Mouse (Mus musculus): ENCODE measurements around the gene Fgd2.
"Not testable (repeated sequence)": the region's sequence is repeated elsewhere in the genome, so short reads cannot be mapped to it uniquely, and the experiment has no call there.

The Fgd2 gene

DNA sequence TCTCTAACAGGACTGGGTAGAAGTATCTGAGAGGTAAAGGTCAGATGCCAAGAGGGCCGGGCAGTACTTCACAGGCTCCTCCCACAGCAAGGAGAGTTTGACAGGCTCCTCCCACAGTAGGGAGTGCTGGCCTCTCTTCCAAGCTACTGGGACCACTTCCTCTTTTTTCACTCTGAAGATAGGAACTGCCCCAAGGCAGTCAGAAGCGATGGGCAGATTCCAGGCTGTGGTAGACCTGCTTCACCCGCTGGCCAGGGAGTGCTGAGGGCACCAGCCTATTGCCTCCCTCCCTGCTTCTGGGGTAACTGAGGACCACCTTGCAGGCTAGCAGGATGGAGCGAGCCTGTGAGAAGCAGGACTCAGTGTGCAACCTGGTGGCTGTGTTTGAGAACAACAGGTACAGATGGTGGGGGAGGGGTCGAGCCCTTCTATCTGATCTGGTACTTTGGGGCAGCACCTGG is at the start of gene Fgd2:
Gene Fgd2 (plus strand): TSS at position 154 of the 461 bp plus-strand sequence.
- no peak for DNase-seq

DNA sequence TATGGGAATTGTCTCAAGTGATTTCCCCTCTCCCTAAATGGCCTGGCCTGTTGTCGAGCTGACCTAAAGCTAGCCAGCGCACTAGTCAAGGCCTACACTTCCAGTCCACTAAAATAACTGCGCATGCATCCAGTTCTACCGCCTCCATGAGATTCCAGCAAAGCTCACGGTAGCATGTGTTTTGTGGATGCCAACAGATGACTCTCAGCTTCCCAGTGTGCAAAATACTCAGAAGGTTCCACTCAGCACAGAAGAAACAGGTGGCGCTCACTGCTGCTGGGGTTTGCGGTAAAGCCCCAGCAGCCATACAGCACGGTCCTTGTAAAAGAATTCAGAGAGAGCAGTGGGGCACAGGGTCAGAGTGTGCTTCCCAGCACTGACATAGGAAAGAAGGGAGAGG is 49.1 kb upstream of the Fgd2 start:
- DNase-seq: no peak

DNA sequence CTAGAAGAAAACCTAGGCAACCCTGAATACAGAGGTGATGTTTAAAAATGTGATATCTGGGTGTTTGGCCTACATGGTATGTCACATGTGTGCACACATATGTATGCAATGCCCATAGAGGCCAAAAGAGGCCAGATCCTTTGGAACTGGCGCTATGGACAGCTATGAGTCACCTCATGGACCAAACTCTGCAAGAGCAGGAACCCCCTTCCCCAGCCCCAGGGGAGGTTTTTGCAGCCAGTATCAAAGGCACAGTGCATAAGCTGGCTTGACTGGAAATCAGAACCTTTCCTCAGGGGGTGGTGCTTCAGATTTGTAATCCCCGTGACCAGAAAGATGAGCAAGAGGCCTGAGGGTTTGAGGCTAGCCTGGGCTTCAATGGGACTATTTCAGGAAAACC is 48.6 kb upstream of the Fgd2 start:
- DNase-seq: no peak

DNA sequence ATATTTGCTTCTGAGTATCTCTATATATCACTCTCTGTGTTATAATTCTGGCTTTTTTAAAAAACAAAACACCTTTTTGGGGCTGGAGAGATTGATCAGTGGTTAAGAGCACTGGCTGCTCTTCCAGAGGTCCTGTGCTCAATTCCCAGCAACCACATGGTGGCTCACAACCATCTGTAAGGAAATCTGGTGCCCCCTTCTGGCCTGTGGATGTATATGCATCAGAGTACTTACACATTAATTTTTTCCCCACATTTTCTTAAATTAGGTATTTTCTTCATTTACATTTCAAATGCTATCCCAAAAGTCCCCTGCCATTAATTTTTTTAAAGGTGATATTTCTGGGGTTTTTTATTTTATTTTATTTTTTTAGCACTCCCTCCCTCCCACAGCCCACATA is 47.4 kb upstream of the Fgd2 start:
- no peak for DNase-seq

DNA sequence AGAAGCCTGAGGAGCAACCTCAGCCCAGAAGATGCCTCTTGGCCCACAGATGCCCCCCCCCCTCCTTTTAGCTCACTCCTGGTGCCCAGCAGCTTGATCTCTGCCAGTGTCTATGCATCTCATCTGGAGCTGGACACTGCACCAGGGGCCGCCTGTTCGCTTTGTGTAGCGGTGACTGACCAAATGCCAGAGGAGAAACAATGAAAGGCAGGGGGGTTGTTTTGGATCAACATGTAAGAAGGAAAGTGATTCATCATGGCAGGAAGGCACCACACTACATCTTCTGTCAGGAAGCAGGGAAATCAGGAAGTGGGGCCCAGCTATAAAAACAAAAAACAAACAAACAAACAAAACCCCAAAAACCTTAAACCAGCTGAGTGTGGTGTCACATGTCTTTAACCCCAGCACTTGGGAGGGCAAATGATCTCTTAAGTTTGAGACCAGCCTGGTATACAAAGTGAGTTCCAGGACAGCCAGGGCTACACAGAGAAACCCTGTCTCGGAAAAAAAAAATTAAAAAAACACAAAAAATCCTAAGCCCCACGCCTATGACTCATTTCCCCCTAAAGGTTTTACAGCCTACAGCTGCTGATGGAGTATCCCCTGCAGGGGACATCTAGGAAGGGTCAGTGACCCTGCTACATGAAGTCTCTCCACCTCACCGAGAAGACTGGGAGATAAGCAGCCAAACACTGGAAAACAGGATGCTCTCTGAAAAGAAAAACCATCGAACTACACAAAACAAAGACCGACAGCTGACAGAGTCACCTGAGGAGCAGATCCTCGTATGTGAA is 44.8 kb upstream of the Fgd2 start:
- no peak for DNase-seq

DNA sequence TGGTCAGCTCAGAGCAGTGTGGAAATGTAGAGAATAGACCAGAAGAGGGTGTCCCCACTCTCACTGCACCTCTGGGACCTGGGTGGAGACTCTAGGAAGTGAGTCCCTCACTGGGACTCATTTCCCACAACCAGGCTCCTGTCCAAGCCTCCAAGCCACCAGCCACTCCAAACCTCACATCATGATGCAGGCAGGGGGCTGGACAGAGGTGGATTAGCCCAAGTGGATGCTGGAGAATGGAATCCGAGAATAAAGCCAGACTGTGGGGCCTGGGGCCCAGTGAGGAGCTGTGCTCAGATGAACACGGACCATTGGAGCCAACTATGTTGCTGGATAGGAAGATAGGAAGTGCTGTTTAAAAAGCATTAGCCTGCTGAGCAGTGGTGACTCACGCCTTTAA is 43.8 kb upstream of the Fgd2 start:
- DNase-seq: no peak

DNA sequence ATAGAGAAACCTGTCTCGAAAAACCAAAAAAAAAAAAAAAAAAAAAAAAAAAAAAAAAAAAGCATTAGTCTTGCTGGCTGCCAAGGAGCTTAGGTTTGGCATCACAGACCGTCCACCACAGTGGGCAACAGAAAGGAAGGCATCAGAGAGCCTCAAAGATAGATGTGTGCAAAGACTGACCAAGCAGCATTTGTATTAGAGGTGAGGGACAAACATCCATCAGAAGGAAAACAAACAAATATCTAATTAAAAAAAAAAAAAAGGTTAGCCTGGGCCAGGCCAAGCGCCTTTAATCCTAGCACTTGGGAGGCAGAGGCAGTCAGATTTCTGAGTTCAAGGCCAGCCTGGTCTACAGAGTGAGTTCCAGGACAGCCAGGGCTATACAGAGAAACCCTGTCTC is 43.3 kb upstream of the Fgd2 start, which contains the start of gene Pi16:
Gene Pi16 (plus strand): TSS at position 301 of the 400 bp plus-strand sequence.
- not testable (repeated sequence) for DNase-seq

DNA sequence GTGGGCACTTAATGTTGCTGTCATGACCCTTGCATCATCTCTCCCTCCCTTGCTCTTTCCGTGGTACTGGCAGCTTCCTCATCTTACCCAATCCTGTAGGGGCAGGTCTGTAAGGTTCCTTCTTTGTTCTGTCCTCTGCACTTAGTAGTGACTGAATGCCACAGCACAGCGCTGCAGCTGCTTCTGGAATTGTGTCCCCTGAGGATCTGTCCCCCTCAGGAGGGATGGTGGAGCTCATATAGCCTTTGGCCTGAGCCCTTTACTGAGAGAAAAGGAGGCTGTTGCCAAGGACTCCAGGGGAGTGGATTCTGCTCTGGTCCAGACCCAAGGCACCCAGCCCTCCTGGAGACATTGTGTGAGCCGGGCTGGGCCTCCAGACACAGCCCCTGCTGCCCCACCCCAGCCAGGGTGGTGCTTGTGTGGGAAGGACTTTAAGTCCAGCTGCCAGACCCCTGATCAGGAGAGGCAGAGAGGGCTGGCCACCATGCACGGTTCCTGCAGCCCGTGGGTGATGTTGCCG is 41.9 kb upstream of the Fgd2 start:
- DNase-seq: no peak

DNA sequence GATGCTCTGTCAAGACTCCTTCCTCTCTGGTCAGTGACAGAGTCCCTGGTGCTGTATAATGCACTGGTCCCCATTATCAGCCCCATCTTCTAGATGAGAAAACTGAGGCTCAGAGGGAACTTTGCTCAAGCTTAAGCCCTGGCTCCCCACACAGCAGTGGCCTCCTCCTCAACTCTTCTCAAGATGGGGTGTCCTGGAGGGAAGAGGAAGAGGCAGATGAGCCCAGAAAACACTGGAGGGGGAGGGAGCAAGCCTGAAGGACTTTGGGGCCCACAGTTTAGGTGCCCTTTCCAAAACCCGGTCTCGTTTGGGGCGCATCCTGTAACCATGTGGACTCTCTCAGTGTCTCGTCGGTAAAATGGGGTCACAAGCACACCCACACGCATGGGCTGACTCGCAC is 41.2 kb upstream of the Fgd2 start:
- DNase-seq: no peak

DNA sequence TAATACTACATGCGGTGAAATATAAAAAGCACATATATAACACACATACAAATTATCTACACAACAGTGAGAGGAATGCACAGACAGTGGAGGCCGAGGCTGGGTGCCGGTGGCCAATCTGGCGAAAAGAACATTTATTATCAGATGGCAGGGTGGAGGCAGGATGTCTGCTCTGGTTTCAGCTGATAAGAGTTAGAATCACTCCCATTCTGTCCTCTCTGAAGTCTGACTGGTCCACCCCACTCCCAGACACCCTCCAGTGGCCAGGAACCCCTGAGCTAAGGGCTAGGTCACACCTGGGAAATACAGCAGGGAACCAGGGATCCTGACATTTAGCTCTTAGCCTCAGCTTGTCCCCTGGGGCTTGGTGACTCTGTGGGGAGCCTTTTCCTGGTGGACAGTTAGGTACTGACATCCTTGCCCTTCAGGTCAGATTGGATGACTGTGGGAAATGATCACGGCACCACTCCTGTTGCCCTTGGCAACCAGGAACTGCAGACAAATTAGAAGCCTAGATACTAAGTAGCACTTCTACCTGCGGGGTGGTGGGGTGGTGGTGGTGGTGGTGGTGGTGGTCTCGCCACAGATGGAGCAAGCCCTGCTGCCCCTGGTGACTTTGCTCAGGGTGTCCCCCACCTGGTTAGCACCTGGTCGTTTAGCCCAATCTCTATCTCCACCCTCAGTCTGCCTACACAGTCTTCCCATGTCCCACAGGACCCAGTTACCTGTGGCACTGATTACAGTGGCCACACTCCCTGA is 40.7 kb upstream of the Fgd2 start:
- no peak for DNase-seq

DNA sequence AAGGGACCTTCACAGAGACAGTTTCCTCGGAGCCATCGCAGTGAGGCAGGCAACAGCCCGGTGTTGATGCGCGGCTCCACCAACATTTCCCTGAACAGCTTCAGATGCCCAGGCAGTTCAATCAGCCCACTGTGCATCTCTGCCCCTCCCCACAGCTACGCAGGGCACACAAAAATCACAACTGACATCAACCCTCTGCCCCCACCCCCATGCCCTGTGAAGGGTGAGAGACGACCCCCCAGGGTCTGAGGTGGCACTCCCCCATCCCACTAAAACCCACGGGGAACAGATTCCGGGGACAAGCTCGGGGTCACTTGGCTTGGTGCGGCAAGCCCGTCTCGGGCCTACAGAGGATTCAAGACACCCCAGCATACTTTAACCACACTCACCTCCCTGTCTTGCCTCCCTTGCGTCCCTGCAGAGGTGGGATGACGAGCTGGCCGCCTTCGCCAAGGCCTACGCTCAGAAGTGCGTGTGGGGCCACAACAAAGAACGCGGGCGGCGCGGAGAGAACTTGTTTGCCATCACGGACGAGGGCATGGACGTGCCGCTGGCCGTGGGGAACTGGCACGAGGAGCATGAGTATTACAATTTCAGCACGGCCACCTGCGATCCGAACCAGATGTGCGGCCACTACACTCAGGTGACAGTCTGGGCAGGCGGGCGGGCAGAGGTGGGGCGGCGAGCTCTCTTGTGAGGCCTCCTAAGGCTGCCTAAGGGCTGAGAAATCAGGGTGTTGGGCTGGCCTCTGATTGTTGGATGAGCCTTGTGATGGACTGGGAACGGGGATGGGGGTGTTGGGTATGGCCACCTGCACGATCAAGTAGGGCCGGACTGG is 38.7 kb upstream of the Fgd2 start:
- no peak for DNase-seq

DNA sequence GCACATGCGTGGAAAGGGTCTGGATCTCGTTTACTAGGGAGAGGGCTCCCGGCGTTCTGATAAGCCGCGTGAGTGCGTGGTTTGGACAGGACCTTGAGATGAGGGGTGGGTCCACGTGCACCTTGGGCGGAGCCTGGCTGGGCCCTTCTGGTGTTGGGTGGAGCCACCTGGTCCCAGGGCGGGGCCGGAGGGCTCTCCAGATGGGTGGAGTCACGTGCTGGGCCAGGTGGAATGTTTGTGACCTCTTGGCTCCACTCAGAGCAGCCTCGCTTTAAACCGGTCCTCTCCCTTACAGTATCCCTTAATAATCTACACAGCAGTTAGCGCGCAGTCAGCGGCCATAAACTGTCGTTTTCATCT is 38.1 kb upstream of the Fgd2 start:
- DNase-seq: no peak

DNA sequence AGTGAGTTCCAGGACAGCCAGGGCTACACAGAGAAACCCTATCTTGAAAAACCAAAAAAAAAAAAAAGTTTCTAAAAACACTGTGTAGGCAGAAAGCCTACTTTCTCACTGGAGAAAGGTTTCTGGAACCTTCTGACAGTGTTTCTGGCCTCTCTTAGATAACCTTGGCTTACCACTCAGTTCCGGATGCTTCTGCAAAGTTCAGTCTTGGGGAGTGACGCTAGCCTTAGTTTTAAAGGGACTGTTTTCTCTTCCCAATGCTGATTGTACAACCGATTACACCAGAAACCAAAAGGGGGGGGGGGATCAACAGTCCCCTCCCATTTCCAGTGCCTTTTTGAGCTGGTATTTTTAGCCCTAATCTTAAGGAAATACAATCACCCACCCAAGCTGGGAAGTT is 37.1 kb upstream of the Fgd2 start:
- DNase-seq: no peak

DNA sequence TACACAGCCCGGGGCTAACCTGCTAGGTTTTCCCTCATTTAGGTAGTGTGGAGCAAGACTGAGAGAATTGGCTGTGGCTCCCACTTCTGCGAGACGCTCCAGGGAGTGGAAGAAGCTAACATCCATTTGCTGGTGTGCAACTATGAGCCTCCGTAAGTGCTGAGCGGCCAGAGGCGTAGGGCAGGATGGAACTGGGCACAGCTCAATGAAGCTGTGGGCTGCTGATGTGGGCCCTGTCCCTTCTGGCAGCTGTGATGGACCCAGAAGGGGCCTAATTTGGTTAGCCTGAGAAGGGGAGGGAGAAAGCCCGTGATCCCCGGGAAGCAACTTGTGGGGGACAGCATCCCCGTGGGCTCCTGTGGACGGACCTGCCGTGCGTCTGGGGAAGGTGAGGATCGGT is 34.9 kb upstream of the Fgd2 start:
- no peak for DNase-seq

DNA sequence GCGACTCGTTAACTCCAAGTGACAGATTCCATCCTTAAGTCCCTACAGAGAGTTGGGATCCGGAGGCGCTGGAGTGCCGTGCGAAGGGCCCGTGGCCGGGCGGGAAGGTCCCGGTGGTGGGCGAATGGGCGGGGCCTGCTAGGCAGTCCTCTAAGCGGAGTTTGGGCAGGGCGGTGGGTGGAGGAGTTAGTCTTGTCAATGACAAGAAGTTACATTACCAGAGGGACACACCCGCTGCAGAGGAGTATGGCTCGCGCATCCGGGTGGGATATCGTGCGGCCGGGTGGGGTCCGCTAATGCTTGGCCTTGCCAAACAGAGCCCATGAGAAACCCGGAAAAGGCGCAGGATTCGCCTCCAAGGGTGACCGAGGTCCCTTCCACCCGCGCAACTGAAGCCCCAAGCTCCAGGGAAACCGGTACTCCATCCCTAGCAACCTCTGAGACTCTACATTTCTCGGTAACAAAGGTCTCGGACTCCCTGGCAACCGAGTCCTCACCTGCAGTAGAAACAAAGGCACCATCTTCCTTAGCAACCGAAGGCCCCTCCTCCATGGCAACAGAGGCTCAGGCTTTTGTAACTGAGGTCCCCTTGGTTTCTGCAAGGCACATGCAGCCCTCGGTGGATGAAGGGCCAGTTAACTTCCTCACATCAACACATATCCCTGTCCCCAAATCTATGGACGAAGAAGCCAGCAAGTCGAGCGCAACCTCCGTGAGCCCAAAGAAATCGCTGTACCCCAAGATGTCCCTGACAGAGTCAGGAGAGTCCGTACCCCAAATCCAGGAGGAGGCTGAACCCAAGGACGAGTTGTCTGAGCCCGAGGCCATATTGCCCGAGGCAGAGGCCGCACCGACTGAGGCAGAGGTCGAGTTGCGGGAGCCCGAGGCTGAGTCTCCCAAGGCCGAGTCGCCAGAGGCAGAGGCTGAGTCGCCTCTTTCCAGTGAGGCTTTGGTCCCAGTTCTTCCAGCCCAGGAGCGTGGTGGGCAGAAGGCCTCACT is 33.9 kb upstream of the Fgd2 start:
- DNase-seq: no peak

DNA sequence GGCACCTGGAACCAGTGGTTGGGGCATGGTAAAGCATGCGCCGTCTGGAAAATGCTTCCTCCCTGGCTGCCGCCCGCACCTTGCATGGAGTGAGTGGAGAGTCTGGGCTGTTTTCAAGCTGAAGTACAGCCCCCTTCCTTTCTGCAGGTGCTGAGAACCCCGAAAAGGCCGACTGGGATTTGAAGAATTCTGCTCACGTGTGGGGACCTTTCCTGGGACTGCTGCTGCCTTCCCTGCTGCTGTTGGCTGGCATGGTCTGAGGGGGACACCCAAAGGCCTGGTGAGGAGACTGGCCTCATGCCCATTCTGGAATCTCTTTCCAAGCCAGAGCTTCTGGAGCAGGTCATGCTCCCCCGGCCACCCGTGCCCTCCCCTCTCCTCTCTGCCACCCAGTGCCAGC is 33.0 kb upstream of the Fgd2 start:
- no peak for DNase-seq

DNA sequence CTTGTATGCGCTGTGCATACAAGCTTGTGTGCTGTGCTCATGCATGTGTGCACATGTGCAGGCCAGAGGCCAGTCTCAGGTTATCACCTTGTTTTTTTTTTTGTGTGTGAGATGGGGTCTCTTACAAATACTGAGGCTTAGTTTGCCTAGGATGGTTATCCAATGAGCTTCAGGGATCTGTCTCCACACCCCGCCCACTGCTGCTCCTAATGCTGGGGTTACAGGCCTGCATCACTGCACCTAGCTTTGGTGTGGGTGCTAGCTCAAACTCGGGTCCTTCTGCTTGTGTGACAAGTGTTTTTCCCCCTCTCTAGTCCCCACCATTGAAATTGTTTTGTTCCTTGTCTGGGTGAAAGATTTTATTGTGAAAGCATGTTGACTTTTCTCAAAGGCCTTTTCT is 30.5 kb upstream of the Fgd2 start:
- no peak for DNase-seq

DNA sequence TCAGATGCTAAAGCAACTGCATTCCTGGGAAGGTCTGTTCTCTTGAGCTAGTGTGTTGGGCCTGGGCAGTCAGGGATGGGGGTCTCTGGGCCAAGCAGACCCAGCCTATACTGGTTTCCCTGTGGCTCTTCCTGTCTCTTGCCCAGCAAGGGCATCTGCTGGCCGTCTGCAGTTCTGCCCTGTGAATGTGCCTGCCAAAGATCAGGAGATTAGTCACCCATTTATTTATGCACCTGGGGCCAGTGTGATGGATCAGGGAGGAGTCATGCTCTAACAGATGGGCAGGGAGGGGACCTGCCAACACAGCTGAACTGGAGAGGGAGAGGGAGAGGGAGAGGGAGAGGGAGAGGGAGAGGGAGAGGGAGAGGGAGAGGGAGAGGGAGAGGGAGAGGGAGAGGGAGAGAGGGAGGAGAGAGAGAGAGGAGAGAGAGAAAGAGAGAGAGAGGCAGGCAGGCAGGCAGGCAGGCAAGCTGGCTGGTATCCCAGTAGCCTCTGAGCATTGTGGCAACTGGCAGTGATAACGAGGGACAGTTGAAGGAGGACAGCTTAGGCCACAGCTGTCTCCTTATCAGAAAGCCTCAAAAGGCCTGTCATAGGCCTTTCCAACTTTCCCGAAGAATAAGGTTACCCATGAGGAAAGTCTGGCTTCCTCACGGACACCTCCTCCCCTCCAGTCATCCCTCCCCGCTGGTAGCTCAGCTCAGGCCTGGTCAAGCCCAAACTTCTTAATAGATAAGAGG is 29.9 kb upstream of the Fgd2 start:
- no peak for DNase-seq

DNA sequence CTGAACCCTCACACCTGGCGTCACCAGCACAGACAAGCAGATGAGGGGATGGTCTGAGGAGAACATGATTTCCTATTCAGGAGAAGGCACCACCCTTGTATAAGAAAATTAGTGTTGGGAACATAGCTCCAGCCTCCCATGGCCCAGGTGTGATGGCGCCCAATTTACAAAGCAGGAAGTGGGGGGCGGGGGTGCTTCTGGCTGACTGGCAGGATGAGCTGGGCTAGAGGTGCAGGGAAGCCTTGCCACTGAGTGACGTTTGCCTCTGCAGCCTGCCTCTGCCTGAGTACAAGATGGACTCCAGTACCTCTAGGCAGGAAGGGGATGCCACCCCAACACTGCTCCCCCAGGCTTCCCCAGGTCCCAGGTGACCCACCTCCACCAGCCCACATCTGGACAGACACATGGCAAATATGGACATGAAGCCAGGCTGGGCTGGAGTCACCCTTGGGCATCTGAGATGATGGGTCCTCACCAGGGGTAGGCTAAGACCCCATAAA is 28.5 kb upstream of the Fgd2 start:
- no peak for DNase-seq

DNA sequence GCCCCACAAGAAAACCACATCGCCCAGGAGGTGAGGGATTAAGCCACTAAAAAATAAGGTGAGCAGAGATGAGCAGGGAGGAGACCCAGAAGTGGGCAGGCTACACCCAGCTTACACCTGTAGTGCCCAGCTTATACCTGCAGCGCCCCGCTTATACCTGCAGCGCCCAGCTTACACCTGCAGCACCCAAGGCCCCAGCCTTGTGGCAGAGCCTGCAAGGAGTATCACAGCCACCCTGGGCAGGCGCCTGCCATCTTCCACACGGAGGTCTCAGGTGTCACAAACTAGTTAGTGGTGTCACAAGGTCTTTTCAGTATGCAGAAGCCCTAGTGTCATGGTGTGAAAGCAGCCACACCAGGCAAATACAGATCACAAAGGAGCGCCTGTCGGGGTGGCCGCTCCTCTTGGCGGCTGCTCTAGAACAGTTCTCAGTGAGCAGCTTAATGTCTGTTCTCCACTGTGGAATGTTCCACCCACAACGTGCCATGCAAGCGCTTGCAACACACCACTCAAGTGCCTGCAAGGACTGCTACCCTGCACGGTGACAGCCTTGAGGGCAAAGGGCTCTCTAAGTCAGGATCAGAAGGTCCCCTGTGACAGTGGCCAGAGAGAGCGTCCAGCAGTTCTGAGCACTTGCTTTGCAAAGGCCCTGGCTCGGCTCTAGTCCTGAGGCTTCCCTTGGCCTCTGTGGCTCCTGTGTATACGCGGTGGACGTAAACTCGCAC is 24.3 kb upstream of the Fgd2 start:
- DNase-seq: no peak

All from right cerebral cortex, adult 18-20 months (tissue).